Mouse (Mus musculus) stomach, embryonic 16.5 days (tissue): Measurements from ENCODE around the gene Ampd3. TPM values are rescaled to one million over a fixed set of nuclear protein-coding genes. Genes with fewer than 3 reads are reported as not detected.

Experiments
- ATAC-seq: fragments of 200-750 bp; cut with Nextera tagmentation; 2 replicates; pipeline ENCODE4 v1.8.0; 2017; ENCODE audit warnings: moderate number of reproducible peaks, moderate TSS enrichment; ENCODE audit not compliant: insufficient read depth, low FRiP score
- H3K27ac ChIP-seq: fragments of 300-500 bp; sonication (generic); 2 replicates; pipeline ENCODE4 v1.5.1; 2014; ENCODE audit warnings: low read length
- H3K27me3 ChIP-seq: fragments of 300-500 bp; sonication (generic); 2 replicates; pipeline ENCODE4 v1.6.1; 2014; ENCODE audit warnings: low read length, control low read depth, mixed read lengths; ENCODE audit not compliant: control insufficient read depth, insufficient read depth
- H3K36me3 ChIP-seq: fragments of 300-500 bp; sonication (generic); 2 replicates; pipeline ENCODE4 v1.6.1; 2014; ENCODE audit warnings: low read length; ENCODE audit not compliant: control insufficient read depth, insufficient read depth
- H3K4me1 ChIP-seq: fragments of 300-500 bp; sonication (generic); 2 replicates; pipeline ENCODE4 v1.6.1; 2014; ENCODE audit warnings: low read length, control low read depth, mixed read lengths; ENCODE audit not compliant: control insufficient read depth, insufficient read depth
- H3K4me2 ChIP-seq: fragments of 300-500 bp; sonication (generic); 2 replicates; pipeline ENCODE4 v1.6.1; 2014; ENCODE audit warnings: low read depth, low read length, mixed read lengths
- H3K4me3 ChIP-seq: fragments of 300-500 bp; sonication (generic); replicated peaks from 2 replicates; pipeline ENCODE4 v1.5.1; 2014; ENCODE audit warnings: mild to moderate bottlenecking, low read length
- H3K9ac ChIP-seq: fragments of 300-500 bp; sonication (generic); 2 replicates; pipeline ENCODE4 v1.6.1; 2014; ENCODE audit warnings: low read length
- H3K9me3 ChIP-seq: fragments of 300-500 bp; sonication (generic); replicated peaks from 2 replicates; pipeline ENCODE4 v1.6.1; 2016; ENCODE audit warnings: low read length, control low read depth; ENCODE audit not compliant: control insufficient read depth
- WGBS: fragments of 180-500 bp; shearing (Covaris S2); extraction: QIAGEN DNeasy Blood & Tissue Kit; methylation state at CpG from one replicate; pipeline ENCODE4 v1.1.7; 2014; 5-methylcytosine and 5-hydroxymethylcytosine counted together
- polyA plus RNA-seq: library from polyadenylated mRNA; unstranded; fragments of >200 nt; fragmentation: Nextera tagmentation; extraction: Ambion mirVana; gene quantifications from 2 replicates; pipeline ENCODE4 v1.2.1, GENCODE M21; 2015

Ampd3 gene
- polyA plus RNA-seq, 1 experiment from 2014 or later: 7.2 TPM

- Histone ChIP-seq H3K27ac (no peak overlapping the region), H3K9ac (no peak overlapping the region), H3K4me3 (no peak overlapping the region), H3K9me3 (no peaks in the 10 kb centered on the region), H3K27me3 (no peaks in the 10 kb centered on the region), H3K36me3 (no peaks in the 10 kb centered on the region), H3K4me1 (no peaks in the 10 kb centered on the region), H3K4me2 (no peak overlapping the region)
- no peak for ATAC-seq
- whole genome bisulfite sequencing: 97% methylated on average over 10 of the region's 10 CpGs
Observed at GRCm38 (mm10) chr7:110803131-110803530, 35.1 kb downstream of the Ampd3 start.

GRCm38 (mm10) chr7:110804266-110804665, 36.3 kb downstream of the Ampd3 start:
- Histone ChIP-seq H3K9me3 (no peaks in the 10 kb centered on the region), H3K9ac (no peak overlapping the region), H3K27ac (no peak overlapping the region), H3K4me3 (no peak overlapping the region), H3K27me3 (no peaks in the 10 kb centered on the region), H3K36me3 (no peaks in the 10 kb centered on the region), H3K4me1 (no peaks in the 10 kb centered on the region), H3K4me2 (no peak overlapping the region)
- 60% methylated on average over 3 of the region's 3 CpGs for whole genome bisulfite sequencing
- ATAC-seq: no peak

GRCm38 (mm10) chr7:110807460-110808030, 39.5 kb downstream of the Ampd3 start:
- 0 out of 2 replicates have a peak, but pooled peaks cover 2% of the 10 kb centered on the region for H3K36me3 ChIP-seq
- H3K9ac ChIP-seq: no peak overlapping the region
- H3K9me3 ChIP-seq: no peaks in the 10 kb centered on the region
- no peak overlapping the region for H3K27ac ChIP-seq
- no peaks in the 10 kb centered on the region for H3K27me3 ChIP-seq
- WGBS: 89% methylated on average over 13 of the region's 13 CpGs
- ATAC-seq: no peak
- no peak overlapping the region for H3K4me2 ChIP-seq
- no peaks in the 10 kb centered on the region for H3K4me1 ChIP-seq
- H3K4me3 ChIP-seq: no peak overlapping the region

- H3K4me3 ChIP-seq: no peak overlapping the region
- no peak for ATAC-seq
- 52% methylated on average over 3 of the region's 3 CpGs for WGBS
- no peaks in the 10 kb centered on the region for H3K27me3 ChIP-seq
- H3K4me1 ChIP-seq: no peaks in the 10 kb centered on the region
- H3K36me3 ChIP-seq: 0 out of 2 replicates have a peak, but pooled peaks cover 5% of the 10 kb centered on the region
- no peaks in the 10 kb centered on the region for H3K9me3 ChIP-seq
- no peak overlapping the region for H3K4me2 ChIP-seq
- no peak overlapping the region for H3K9ac ChIP-seq
- H3K27ac ChIP-seq: no peak overlapping the region; the same call in 1 of the 2 replicates
Observed at GRCm38 (mm10) chr7:110808962-110809361, 41.0 kb downstream of the Ampd3 start.

GRCm38 (mm10) chr7:110809585-110810557, 41.9 kb downstream of the Ampd3 start:
- Histone ChIP-seq H3K4me2 (no peak overlapping the region), H3K36me3 (0 out of 2 replicates have a peak, but pooled peaks cover 5% of the 10 kb centered on the region), H3K9ac (no peak overlapping the region), H3K27ac (no peak overlapping the region; the same call in 1 of the 2 replicates), H3K4me1 (no peaks in the 10 kb centered on the region), H3K9me3 (no peaks in the 10 kb centered on the region), H3K27me3 (no peaks in the 10 kb centered on the region), H3K4me3 (no peak overlapping the region)
- 82% methylated on average over 18 of the region's 18 CpGs for WGBS
- no peak for ATAC-seq

- H3K4me2 ChIP-seq: no peak overlapping the region
- 89% methylated on average over 8 of the region's 8 CpGs for WGBS
- ATAC-seq: no peak
- no peaks in the 10 kb centered on the region for H3K4me1 ChIP-seq
- H3K9ac ChIP-seq: no peak overlapping the region
- 0 out of 2 replicates have a peak, but pooled peaks cover 5% of the 10 kb centered on the region for H3K36me3 ChIP-seq
- H3K27me3 ChIP-seq: no peaks in the 10 kb centered on the region
- no peaks in the 10 kb centered on the region for H3K9me3 ChIP-seq
- no peak overlapping the region for H3K4me3 ChIP-seq
- H3K27ac ChIP-seq: no peak overlapping the region
Observed at GRCm38 (mm10) chr7:110810995-110811394, 43.0 kb downstream of the Ampd3 start.

GRCm38 (mm10) chr7:110811529-110811928, 43.5 kb downstream of the Ampd3 start:
- H3K4me3 ChIP-seq: no peak overlapping the region
- H3K27ac ChIP-seq: no peak overlapping the region
- WGBS: 77% methylated on average over 5 of the region's 5 CpGs
- H3K4me2 ChIP-seq: no peak overlapping the region
- no peaks in the 10 kb centered on the region for H3K27me3 ChIP-seq
- no peaks in the 10 kb centered on the region for H3K4me1 ChIP-seq
- no peak for ATAC-seq
- H3K9me3 ChIP-seq: no peaks in the 10 kb centered on the region
- no peak overlapping the region for H3K9ac ChIP-seq
- H3K36me3 ChIP-seq: 0 out of 2 replicates have a peak, but pooled peaks cover 5% of the 10 kb centered on the region

GRCm38 (mm10) chr7:110813983-110814382, 46.0 kb downstream of the Ampd3 start:
- 0 out of 2 replicates have a peak, but pooled peaks cover 5% of the 10 kb centered on the region for H3K36me3 ChIP-seq
- no peak overlapping the region for H3K27ac ChIP-seq
- no peak overlapping the region for H3K9ac ChIP-seq
- H3K4me3 ChIP-seq: no peak overlapping the region
- H3K27me3 ChIP-seq: no peaks in the 10 kb centered on the region
- ATAC-seq: no peak
- no peaks in the 10 kb centered on the region for H3K9me3 ChIP-seq
- no peaks in the 10 kb centered on the region for H3K4me1 ChIP-seq
- H3K4me2 ChIP-seq: no peak overlapping the region
- WGBS: 80% methylated on average over 1 of the region's 1 CpGs

GRCm38 (mm10) chr7:110816037-110816436, 48.0 kb downstream of the Ampd3 start:
- Histone ChIP-seq H3K27ac (no peak overlapping the region), H3K4me1 (no peaks in the 10 kb centered on the region), H3K36me3 (0 out of 2 replicates have a peak, but pooled peaks cover 5% of the 10 kb centered on the region), H3K4me3 (no peak overlapping the region), H3K9ac (no peak overlapping the region), H3K9me3 (no peaks in the 10 kb centered on the region), H3K27me3 (no peaks in the 10 kb centered on the region), H3K4me2 (no peak overlapping the region)
- ATAC-seq: no peak; the same call in 1 of the 2 replicates
- 70% methylated on average over 5 of the region's 5 CpGs for WGBS
